Mouse (Mus musculus): ENCODE measurements around the gene Ipmk. TPM values are rescaled to one million over a fixed set of nuclear protein-coding genes. Genes with fewer than 3 reads are reported as not detected.

Ipmk gene
- polyA plus RNA-seq, 2 experiments: 5.1 to 7.9 TPM

- WGBS (ENCODE audit: insufficient replicate concordance): 73% methylated on average over 6 of the region's 6 CpGs
- H3K4me1 ChIP-seq (replicated peaks; ENCODE audit: control insufficient read depth in 2 of 2, insufficient read depth in 2 of 2, low read length in 1 of 2): no peaks in the 10 kb centered on the region
Observed at GRCm38 (mm10) chr10:71464417-71464816, 116.9 kb downstream of the Ipmk start.

GRCm38 (mm10) chr10:71468315-71468714 lies 120.8 kb downstream of the Ipmk start:
- ATAC-seq (ENCODE audit: insufficient read depth): no peak
- H3K4me3 ChIP-seq (ENCODE audit: insufficient read depth in 1 of 2, low read depth in 2 of 2, low read length in 2 of 2): no peak overlapping the region
- no peaks in the 10 kb centered on the region for H3K9me3 ChIP-seq (ENCODE audit: control insufficient read depth, low read length)
- H3K9ac ChIP-seq (replicated peaks): no peak overlapping the region
- no peak overlapping the region for H3K27ac ChIP-seq
- WGBS (ENCODE audit: insufficient replicate concordance): 49% methylated on average over 3 of the region's 3 CpGs
- H3K4me1 ChIP-seq (replicated peaks; ENCODE audit: control insufficient read depth in 2 of 2, insufficient read depth in 2 of 2, low read length in 1 of 2): no peaks in the 10 kb centered on the region
- no peaks in the 10 kb centered on the region for H3K36me3 ChIP-seq (replicated peaks; ENCODE audit: control insufficient read depth, insufficient read depth, low read depth)
- H3K4me2 ChIP-seq (ENCODE audit: low read depth): no peak overlapping the region
- no peaks in the 10 kb centered on the region for H3K27me3 ChIP-seq (ENCODE audit: control insufficient read depth, insufficient read depth, low read length)
- no peak for TF ChIP-seq CTCF (IDR thresholded peaks at IDR 0.05; ENCODE audit: low read depth)
- TF ChIP-seq EP300 (IDR thresholded peaks at IDR 0.05; ENCODE audit: low read depth): no peak
- no peak for DNase-seq (ENCODE audit: low read depth in 3 of 3, low spot score in 3 of 3)

More at GRCm38 (mm10) chr10:71464417-71464816, 116.9 kb downstream of the Ipmk start:
- Histone ChIP-seq H3K9ac (replicated peaks) (no peak overlapping the region), H3K4me3 (ENCODE audit: insufficient read depth in 1 of 2, low read depth in 2 of 2, low read length in 2 of 2) (no peak overlapping the region), H3K9me3 (ENCODE audit: control insufficient read depth, low read length) (no peaks in the 10 kb centered on the region), H3K27me3 (ENCODE audit: control insufficient read depth, insufficient read depth, low read length) (no peaks in the 10 kb centered on the region), H3K27ac (no peak overlapping the region), H3K4me2 (ENCODE audit: low read depth) (no peak overlapping the region), H3K36me3 (replicated peaks; ENCODE audit: control insufficient read depth, insufficient read depth, low read depth) (no peaks in the 10 kb centered on the region)
- no peak for TF ChIP-seq EP300 (IDR thresholded peaks at IDR 0.05; ENCODE audit: low read depth)
- TF ChIP-seq CTCF (IDR thresholded peaks at IDR 0.05; ENCODE audit: low read depth): no peak
- DNase-seq (ENCODE audit: low read depth in 3 of 3, low spot score in 3 of 3): no peak
- ATAC-seq (ENCODE audit: insufficient read depth): no peak

GRCm38 (mm10) chr10:71469751-71470150 lies 122.2 kb downstream of the Ipmk start:
- WGBS (ENCODE audit: insufficient replicate concordance): 62% methylated on average over 13 of the region's 13 CpGs
- no peak overlapping the region for H3K27ac ChIP-seq
- no peak overlapping the region for H3K4me2 ChIP-seq (ENCODE audit: low read depth)
- H3K4me3 ChIP-seq (ENCODE audit: insufficient read depth in 1 of 2, low read depth in 2 of 2, low read length in 2 of 2): no peak overlapping the region
- H3K36me3 ChIP-seq (replicated peaks; ENCODE audit: control insufficient read depth, insufficient read depth, low read depth): no peaks in the 10 kb centered on the region
- no peaks in the 10 kb centered on the region for H3K9me3 ChIP-seq (ENCODE audit: control insufficient read depth, low read length)
- ATAC-seq (ENCODE audit: insufficient read depth) (no peak), DNase-seq (ENCODE audit: low read depth in 3 of 3, low spot score in 3 of 3) (no peak)
- H3K9ac ChIP-seq (replicated peaks): no peak overlapping the region
- no peaks in the 10 kb centered on the region for H3K4me1 ChIP-seq (replicated peaks; ENCODE audit: control insufficient read depth in 2 of 2, insufficient read depth in 2 of 2, low read length in 1 of 2)
- TF ChIP-seq CTCF (IDR thresholded peaks at IDR 0.05; ENCODE audit: low read depth): no peak
- no peaks in the 10 kb centered on the region for H3K27me3 ChIP-seq (ENCODE audit: control insufficient read depth, insufficient read depth, low read length)

- ATAC-seq (ENCODE audit: insufficient read depth) (no peak), DNase-seq (ENCODE audit: low read depth in 3 of 3, low spot score in 3 of 3) (no peak)
- Histone ChIP-seq H3K4me3 (ENCODE audit: insufficient read depth in 1 of 2, low read depth in 2 of 2, low read length in 2 of 2) (no peak overlapping the region), H3K4me1 (replicated peaks; ENCODE audit: control insufficient read depth in 2 of 2, insufficient read depth in 2 of 2, low read length in 1 of 2) (no peaks in the 10 kb centered on the region), H3K4me2 (ENCODE audit: low read depth) (no peak overlapping the region), H3K27me3 (ENCODE audit: control insufficient read depth, insufficient read depth, low read length) (no peaks in the 10 kb centered on the region), H3K9ac (replicated peaks) (no peak overlapping the region), H3K27ac (no peak overlapping the region), H3K9me3 (ENCODE audit: control insufficient read depth, low read length) (no peaks in the 10 kb centered on the region), H3K36me3 (replicated peaks; ENCODE audit: control insufficient read depth, insufficient read depth, low read depth) (no peaks in the 10 kb centered on the region)
- TF ChIP-seq EP300 (IDR thresholded peaks at IDR 0.05; ENCODE audit: low read depth) (no peak), CTCF (IDR thresholded peaks at IDR 0.05; ENCODE audit: low read depth) (no peak)
- WGBS (ENCODE audit: insufficient replicate concordance): 55% methylated on average over 6 of the region's 6 CpGs
Observed at GRCm38 (mm10) chr10:71472033-71472432, 124.5 kb downstream of the Ipmk start.

- TF ChIP-seq EP300 (IDR thresholded peaks at IDR 0.05; ENCODE audit: low read depth) (no peak), CTCF (IDR thresholded peaks at IDR 0.05; ENCODE audit: low read depth) (no peak)
- ATAC-seq (ENCODE audit: insufficient read depth): no peak
- 80% methylated on average over 13 of the region's 13 CpGs for WGBS (ENCODE audit: insufficient replicate concordance)
Observed at GRCm38 (mm10) chr10:71473590-71473989, 126.0 kb downstream of the Ipmk start.

More at GRCm38 (mm10) chr10:71473590-71473989, 126.0 kb downstream of the Ipmk start:
- Histone ChIP-seq H3K9me3 (ENCODE audit: control insufficient read depth, low read length) (no peaks in the 10 kb centered on the region), H3K4me1 (replicated peaks; ENCODE audit: control insufficient read depth in 2 of 2, insufficient read depth in 2 of 2, low read length in 1 of 2) (no peaks in the 10 kb centered on the region), H3K27ac (no peak overlapping the region), H3K27me3 (ENCODE audit: control insufficient read depth, insufficient read depth, low read length) (no peaks in the 10 kb centered on the region), H3K4me2 (ENCODE audit: low read depth) (no peak overlapping the region), H3K4me3 (ENCODE audit: insufficient read depth in 1 of 2, low read depth in 2 of 2, low read length in 2 of 2) (no peak overlapping the region), H3K36me3 (replicated peaks; ENCODE audit: control insufficient read depth, insufficient read depth, low read depth) (no peaks in the 10 kb centered on the region), H3K9ac (replicated peaks) (no peak overlapping the region)
- DNase-seq (ENCODE audit: low read depth in 3 of 3, low spot score in 3 of 3): no peak

All from liver, embryonic 14.5 days (tissue).